Mouse (Mus musculus): ENCODE results near the gene Wbp4. TPM values are rescaled to one million over a fixed set of nuclear protein-coding genes. Genes with fewer than 3 reads are reported as not detected.
A peak's percentile ranks its signal among the peaks of the same experiment; 100 is the strongest.
"Not testable (repeated sequence)": the region's sequence is repeated elsewhere in the genome, so short reads cannot be mapped to it uniquely, and the experiment has no call there.

The Wbp4 gene
- 51.1 and 53.2 TPM in 2 replicates for polyA plus RNA-seq (2016; fragmentation: Nextera tagmentation; extraction: Ambion mirVana)

DNA sequence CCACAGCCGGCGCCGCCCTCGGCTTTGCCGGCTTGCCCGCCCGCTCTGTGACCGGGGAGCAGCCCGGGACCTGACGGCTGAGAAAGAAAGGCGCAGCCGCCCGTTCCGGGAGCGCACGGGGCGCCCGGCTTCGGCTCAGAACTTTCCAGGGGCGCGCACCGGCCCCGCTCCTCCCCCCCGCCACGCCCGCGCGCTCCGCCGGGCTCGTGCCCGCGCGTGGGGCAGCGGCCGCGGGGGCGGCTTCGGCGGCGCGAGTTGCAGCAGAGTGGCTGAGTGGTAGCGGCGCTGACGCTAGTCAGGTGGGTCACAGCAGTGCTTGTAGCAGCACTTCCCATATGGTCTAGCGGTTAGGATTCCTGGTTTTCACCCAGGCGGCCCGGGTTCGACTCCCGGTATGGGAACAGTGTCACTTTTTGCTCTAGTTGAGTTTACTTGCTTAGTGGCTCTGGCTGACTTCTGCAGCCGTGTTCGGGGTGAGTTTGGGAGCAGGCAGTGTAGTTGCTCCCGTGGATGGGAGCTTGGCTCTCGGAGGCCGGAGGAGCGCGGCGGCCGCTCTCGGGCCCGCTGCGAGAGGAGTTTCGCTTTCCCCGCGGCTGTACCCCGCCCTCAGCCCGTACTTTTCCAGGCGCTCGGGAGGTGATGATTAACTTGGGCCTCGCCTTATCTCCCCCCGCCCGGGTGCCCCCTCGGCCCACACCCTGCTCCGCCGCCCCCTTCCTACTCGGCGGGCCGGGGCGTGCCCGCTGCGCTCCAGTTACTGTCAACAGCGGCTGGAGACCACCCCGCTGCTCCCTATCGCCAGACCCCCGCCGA lies at the start of gene Wbp4:
Wbp4 (minus strand) TSS at position 182 of the 813 bp plus-strand sequence.
- peaks cover 16% of the 10 kb centered on the region for H3K36me3 ChIP-seq
- ATAC-seq (ENCODE audit: low FRiP score): peak; percentile 95
- 1% methylated on average over 77 of the region's 86 CpGs for WGBS

GRCm38 (mm10) chr14:79530761-79531160 lies 49.4 kb upstream of the Wbp4 start:
- Histone ChIP-seq H3K4me1 (no peaks in the 10 kb centered on the region), H3K4me2 (replicated peaks) (no peak overlapping the region), H3K27me3 (no peaks in the 10 kb centered on the region), H3K9me3 (replicated peaks) (no peaks in the 10 kb centered on the region), H3K9ac (no peak overlapping the region), H3K36me3 (no peaks in the 10 kb centered on the region), H3K4me3 (no peak overlapping the region), H3K27ac (no peak overlapping the region)
- ATAC-seq (ENCODE audit: low FRiP score): no peak
- 90% methylated on average over 6 of the region's 6 CpGs for WGBS

More for the DNA sequence above, at the start of gene Wbp4:
- H3K4me2 ChIP-seq (replicated peaks): peak within 1 kb of the TSS; percentile 63
- peak within 1 kb of the TSS; percentile 94 for H3K4me3 ChIP-seq
- peaks cover 25% of the 10 kb centered on the region for H3K4me1 ChIP-seq
- H3K27me3 ChIP-seq: peaks cover 5% of the 10 kb centered on the region; the same call in 1 of the 2 replicates
- peak within 1 kb of the TSS; percentile 93 for H3K9ac ChIP-seq
- H3K9me3 ChIP-seq (replicated peaks): no peaks in the 10 kb centered on the region
- H3K27ac ChIP-seq: peak within 1 kb of the TSS; percentile 100

- ATAC-seq (ENCODE audit: low FRiP score): no peak
- Histone ChIP-seq H3K36me3 (no peaks in the 10 kb centered on the region), H3K4me1 (no peaks in the 10 kb centered on the region), H3K9me3 (replicated peaks) (no peaks in the 10 kb centered on the region), H3K9ac (no peak overlapping the region), H3K4me3 (no peak overlapping the region), H3K4me2 (replicated peaks) (no peak overlapping the region), H3K27ac (no peak overlapping the region), H3K27me3 (no peaks in the 10 kb centered on the region)
- WGBS: 78% methylated on average over 10 of the region's 10 CpGs
These were observed 48.5 kb upstream of the Wbp4 start for GRCm38 (mm10) chr14:79529581-79530554.

DNA sequence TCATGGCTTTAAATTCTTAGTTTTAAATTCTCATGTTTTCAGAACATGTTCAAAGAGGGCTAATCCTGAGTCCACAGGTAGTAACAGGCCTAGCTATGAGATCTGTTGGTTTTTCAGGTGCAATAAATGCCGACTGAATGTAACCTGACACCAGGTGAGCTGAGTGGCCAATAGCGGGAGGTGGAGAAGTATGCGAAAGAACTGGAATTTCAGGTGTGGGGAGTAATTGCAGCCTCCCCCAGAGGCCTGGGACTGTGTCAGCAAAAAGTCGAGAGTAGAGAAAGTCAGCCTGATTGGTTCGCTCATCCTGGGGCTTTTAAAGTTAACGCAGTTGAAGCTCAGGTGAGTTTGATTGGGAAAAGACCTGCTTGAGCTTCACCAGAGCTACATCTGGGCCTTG lies 46.4 kb upstream of the Wbp4 start:
- H3K27ac ChIP-seq: no peak overlapping the region
- H3K4me1 ChIP-seq: no peaks in the 10 kb centered on the region
- WGBS: 63% methylated on average over 6 of the region's 6 CpGs
- H3K4me2 ChIP-seq (replicated peaks): no peak overlapping the region
- no peak overlapping the region for H3K4me3 ChIP-seq
- ATAC-seq (ENCODE audit: low FRiP score): no peak
- no peaks in the 10 kb centered on the region for H3K9me3 ChIP-seq (replicated peaks)
- H3K9ac ChIP-seq: no peak overlapping the region
- no peaks in the 10 kb centered on the region for H3K36me3 ChIP-seq
- no peaks in the 10 kb centered on the region for H3K27me3 ChIP-seq

- H3K4me3 ChIP-seq; H3K9ac ChIP-seq; H3K4me2 ChIP-seq (replicated peaks); ATAC-seq (ENCODE audit: low FRiP score); H3K36me3 ChIP-seq; H3K27me3 ChIP-seq; H3K4me1 ChIP-seq; H3K27ac ChIP-seq; H3K9me3 ChIP-seq (replicated peaks): not testable (repeated sequence)
- 90% methylated on average over 12 of the region's 12 CpGs for WGBS
These were observed 44.8 kb upstream of the Wbp4 start for GRCm38 (mm10) chr14:79526106-79526505.

DNA sequence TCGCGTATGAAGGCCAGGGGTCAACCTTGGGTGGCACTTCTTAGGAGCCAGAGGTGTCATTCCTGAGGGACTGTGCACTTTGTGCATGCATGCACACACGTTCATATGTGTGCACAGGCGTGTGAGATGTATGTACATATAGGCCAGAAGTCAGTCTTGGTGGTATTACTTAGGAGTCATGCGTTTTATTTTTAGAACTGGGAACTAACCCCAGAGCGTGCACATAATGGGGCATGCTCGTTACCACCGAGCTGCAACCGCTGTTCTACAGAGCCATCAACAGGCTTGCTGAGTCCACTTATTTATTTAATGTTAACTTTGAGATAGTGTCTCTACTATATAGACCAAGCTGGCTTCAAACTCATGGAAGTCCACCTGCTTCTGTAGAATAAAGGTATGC lies 41.1 kb upstream of the Wbp4 start:
- no peaks in the 10 kb centered on the region for H3K36me3 ChIP-seq
- H3K9me3 ChIP-seq (replicated peaks): no peaks in the 10 kb centered on the region
- no peak overlapping the region for H3K9ac ChIP-seq
- H3K4me1 ChIP-seq: no peaks in the 10 kb centered on the region
- no peaks in the 10 kb centered on the region for H3K27me3 ChIP-seq
- H3K27ac ChIP-seq: no peak overlapping the region
- ATAC-seq (ENCODE audit: low FRiP score): no peak
- no peak overlapping the region for H3K4me2 ChIP-seq (replicated peaks)
- H3K4me3 ChIP-seq: no peak overlapping the region
- 93% methylated on average over 9 of the region's 9 CpGs for WGBS

GRCm38 (mm10) chr14:79521471-79522117 lies 40.3 kb upstream of the Wbp4 start:
- Histone ChIP-seq H3K4me2 (replicated peaks) (no peak overlapping the region), H3K9me3 (replicated peaks) (no peaks in the 10 kb centered on the region), H3K27me3 (no peaks in the 10 kb centered on the region), H3K27ac (no peak overlapping the region), H3K9ac (no peak overlapping the region), H3K36me3 (no peaks in the 10 kb centered on the region), H3K4me3 (no peak overlapping the region), H3K4me1 (no peaks in the 10 kb centered on the region)
- no peak for ATAC-seq (ENCODE audit: low FRiP score)
- 78% methylated on average over 6 of the region's 6 CpGs for WGBS

GRCm38 (mm10) chr14:79521056-79521455 lies 39.7 kb upstream of the Wbp4 start:
- Histone ChIP-seq H3K36me3 (no peaks in the 10 kb centered on the region), H3K9me3 (replicated peaks) (no peaks in the 10 kb centered on the region), H3K4me3 (no peak overlapping the region), H3K27me3 (no peaks in the 10 kb centered on the region), H3K4me1 (no peaks in the 10 kb centered on the region), H3K4me2 (replicated peaks) (no peak overlapping the region), H3K27ac (no peak overlapping the region), H3K9ac (no peak overlapping the region)
- 95% methylated on average over 1 of the region's 1 CpGs for WGBS
- no peak for ATAC-seq (ENCODE audit: low FRiP score)

- no peak overlapping the region for H3K27ac ChIP-seq
- H3K4me2 ChIP-seq (replicated peaks): no peak overlapping the region
- H3K9me3 ChIP-seq (replicated peaks): no peaks in the 10 kb centered on the region
- no peak for ATAC-seq (ENCODE audit: low FRiP score)
- H3K9ac ChIP-seq: no peak overlapping the region
- no peak overlapping the region for H3K4me3 ChIP-seq
- H3K27me3 ChIP-seq: no peaks in the 10 kb centered on the region
- H3K36me3 ChIP-seq: no peaks in the 10 kb centered on the region
- H3K4me1 ChIP-seq: no peaks in the 10 kb centered on the region
These were observed 39.3 kb upstream of the Wbp4 start for GRCm38 (mm10) chr14:79520612-79521011.

DNA sequence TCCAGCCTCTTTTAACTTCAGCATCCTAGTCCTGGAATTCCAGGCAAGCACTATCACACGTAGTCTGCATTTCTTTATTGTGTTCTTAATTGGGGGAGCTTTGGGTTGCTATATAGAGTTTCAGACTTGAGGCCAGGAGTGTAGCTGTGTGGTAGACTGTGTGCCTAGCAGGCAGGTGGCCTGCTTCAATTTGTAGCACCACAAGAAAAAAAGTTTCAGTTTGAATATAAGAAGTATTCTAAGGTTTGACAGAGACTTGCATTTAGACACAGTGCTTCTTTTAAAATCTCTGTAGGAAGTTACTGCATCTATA lies 38.3 kb upstream of the Wbp4 start:
- no peaks in the 10 kb centered on the region for H3K36me3 ChIP-seq
- H3K4me2 ChIP-seq (replicated peaks): no peak overlapping the region
- no peaks in the 10 kb centered on the region for H3K9me3 ChIP-seq (replicated peaks)
- H3K27ac ChIP-seq: no peak overlapping the region
- H3K27me3 ChIP-seq: no peaks in the 10 kb centered on the region
- H3K9ac ChIP-seq: no peak overlapping the region
- WGBS: 56% methylated on average over 1 of the region's 1 CpGs
- H3K4me3 ChIP-seq: no peak overlapping the region
- H3K4me1 ChIP-seq: no peaks in the 10 kb centered on the region
- ATAC-seq (ENCODE audit: low FRiP score): no peak

- Histone ChIP-seq H3K4me3 (no peak overlapping the region), H3K27ac (no peak overlapping the region), H3K9me3 (replicated peaks) (no peaks in the 10 kb centered on the region), H3K27me3 (no peaks in the 10 kb centered on the region), H3K4me2 (replicated peaks) (no peak overlapping the region), H3K4me1 (no peaks in the 10 kb centered on the region), H3K9ac (no peak overlapping the region), H3K36me3 (no peaks in the 10 kb centered on the region)
- 74% methylated on average over 19 of the region's 19 CpGs for WGBS
- no peak for ATAC-seq (ENCODE audit: low FRiP score)
These were observed 37.7 kb upstream of the Wbp4 start for GRCm38 (mm10) chr14:79518761-79519662.
